Mouse (Mus musculus): Measurements from ENCODE around the gene Nr2c2.

GRCm38 (mm10) chr6:92162724-92163123, 71.5 kb downstream of the Nr2c2 start:
- TF ChIP-seq CTCF (IDR thresholded peaks at IDR 0.05; ENCODE audit: low read depth), result no peak
- TF ChIP-seq EP300 (IDR thresholded peaks at IDR 0.05; ENCODE audit: low read depth), result no peak
